Mouse (Mus musculus) kidney, adult 9 months (tissue): ENCODE results near the gene Vmn2r65.

ENCODE experiments used
- DNase-seq: peaks from one replicate; pipeline ENCODE4 v3.0.0; 2022

Vmn2r65 gene

DNA sequence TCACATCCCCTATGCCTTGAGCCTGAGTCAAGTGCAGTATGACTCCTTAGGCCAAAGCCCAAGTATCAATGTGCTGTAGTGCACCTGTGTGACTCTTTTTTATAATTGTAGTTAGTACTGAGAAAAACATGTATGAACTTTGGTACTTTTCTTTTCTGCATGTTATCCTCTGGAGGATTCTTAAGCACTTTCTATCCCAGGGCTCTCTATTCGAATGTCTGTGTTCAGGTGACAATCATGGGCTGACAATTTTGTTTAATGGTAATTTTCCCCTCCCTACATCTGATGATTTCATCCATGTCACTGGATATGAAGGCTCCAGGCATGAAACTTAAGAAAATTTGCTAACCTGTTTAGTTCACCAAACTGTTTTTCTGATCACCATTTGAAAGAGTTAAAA is at the start of gene Vmn2r65:
TSS of gene Vmn2r65 (minus strand) at position 101 of the 400 bp plus-strand sequence.
- no peak for DNase-seq

- no peak for DNase-seq
Measured at GRCm38 (mm10) chr7:85012168-85012567, 48.3 kb upstream of the Vmn2r65 start, which contains the start of gene Vmn2r66. Gene Vmn2r66 (minus strand): TSS chr7:85012268.

- no peak for DNase-seq
Measured at GRCm38 (mm10) chr7:84996694-84997093, 32.8 kb upstream of the Vmn2r65 start.
